Mouse (Mus musculus) ES-Bruce4 (cell line): ENCODE measurements at regions not wholly inside any gene's neighbourhood (a gene's known extent, or its start where the extent isn't known, plus 50 kb on each side); places are given as distances from the start of the nearest gene placed in this dataset.

Source experiments
- CTCF ChIP-seq: IDR thresholded peaks from one replicate; pipeline ENCODE4 v1.8.1; 2011; ENCODE audit warnings: low read depth, low read length
- EP300 ChIP-seq: IDR thresholded peaks from 2 replicates; pipeline ENCODE4 v1.6.1; 2011; ENCODE audit warnings: low read depth, low read length; ENCODE audit not compliant: insufficient read depth

- no peak for TF ChIP-seq CTCF
- no peak for TF ChIP-seq EP300
Observed at GRCm38 (mm10) chr3:66574321-66574720, 277.7 kb upstream of the Veph1 start.
